In genomic region chr11:111932052-111932451, GRCm38 (mm10) we compare ENCODE assay signal across 21 mouse cellular contexts.
DNase-seq lines count a peak whose midpoint lies in the region; ATAC-seq and TF ChIP-seq lines count a peak whose summit lies in the region.
"Had no signal": no experiment of that assay in that cellular context is flagged by ENCODE, and none has a peak within 500 bp of the region (broad histone marks: within the 10 kb centered on the region; RNA-seq: fewer than 3 reads in every experiment).

No protein-coding gene starts in this region.

- no peak overlapping the region for H3K4me3 ChIP-seq in lung, postnatal 0 days (ENCODE audit: low read depth, low read length)
- no peak overlapping the region for H3K4me3 ChIP-seq in lung, adult 2 months (replicated peaks; ENCODE audit: extremely low read depth, low read depth, low read length)

- H3K9me3 ChIP-seq in lung, postnatal 0 days (ENCODE audit: low read length): no peaks in the 10 kb centered on the region
- H3K9me3 ChIP-seq: G1E had no signal

- H3K36me3 ChIP-seq in lung, postnatal 0 days (ENCODE audit: insufficient read depth, low read length): no peaks in the 10 kb centered on the region
- H3K36me3 ChIP-seq: G1E had no signal

- H3K4me1 ChIP-seq in lung, postnatal 0 days (ENCODE audit: insufficient read depth, low read depth, low read length): no peaks in the 10 kb centered on the region
- no peaks in the 10 kb centered on the region for H3K4me1 ChIP-seq in lung, adult 2 months (ENCODE audit: control insufficient read depth, insufficient read depth, low read length)

- TF ChIP-seq CTCF in lung, postnatal 0 days (IDR thresholded peaks at IDR 0.05): no peak
- TF ChIP-seq CTCF in lung, adult 2 months (IDR thresholded peaks at IDR 0.05; ENCODE audit: insufficient read depth, low read length): no peak

- no peak overlapping the region for H3K4me2 ChIP-seq in lung, postnatal 0 days (replicated peaks; ENCODE audit: low read depth, low read length)

- no peaks in the 10 kb centered on the region for H3K27me3 ChIP-seq in lung, postnatal 0 days (replicated peaks; ENCODE audit: insufficient read depth, low read length)
- H3K27me3 ChIP-seq: CH12.LX, Patski had no signal

- H3K27ac ChIP-seq in lung, postnatal 0 days (ENCODE audit: low read length): no peak overlapping the region

- peak; percentile 39 for DNase-seq in lung, postnatal 0 days (ENCODE audit: low spot score)
- no peak for DNase-seq in lung, adult 2 months
- DNase-seq in lung, postnatal 25 days (ENCODE audit: low spot score): peak; percentile 10
- no peak for DNase-seq in lung, postnatal 4 days
- peak; percentile 6 for DNase-seq in lung, postnatal 36 days
- no peak for DNase-seq in lung, postnatal 14 days
- DNase-seq: adrenal gland, adult 2 months; adrenal gland, adult 8-10 months; adrenal gland, postnatal 10 days; adrenal gland, postnatal 14 days; adrenal gland, postnatal 25 days; adrenal gland, postnatal 36 days; B cell, adult 2 months; cerebellum, adult 11 months; cerebellum, adult 11-12 months; cerebellum, adult 18-20 months had no signal

- ATAC-seq in lung, postnatal 0 days: peak; percentile 67
- ATAC-seq: activated CD4-positive, CD25-positive, alpha-beta regulatory T cell, adult 4 months; CD4-positive, CD25-positive, alpha-beta regulatory T cell, adult 4 months; Patski had no signal

- no peak for TF ChIP-seq POLR2A in lung, adult 2 months (IDR thresholded peaks at IDR 0.05; ENCODE audit: borderline replicate concordance, extremely low read depth, low read depth, low read length)

- 47% methylated on average over 1 of the region's 1 CpGs for WGBS in lung, postnatal 0 days
- WGBS in lung, adult 2 months: 67% methylated on average over 1 of the region's 1 CpGs

- H3K9ac ChIP-seq in lung, postnatal 0 days (replicated peaks; ENCODE audit: low read depth): no peak overlapping the region

- TF ChIP-seq EP300 in lung, postnatal 0 days (IDR thresholded peaks at IDR 0.05): peak; percentile 57; the same call in 1 of the 2 replicates

Comparison
In these comparisons a context has a peak if more than half of its experiments do, and no peak if none do; other contexts are left out.
1. DNase-seq: peak in lung, postnatal 0 days (single experiment), lung, postnatal 25 days (single experiment) and lung, postnatal 36 days (single experiment); none in lung, adult 2 months (single experiment), lung, postnatal 4 days (0 of 2) and lung, postnatal 14 days (single experiment).